Mouse (Mus musculus) testis, adult 2 months (tissue): ENCODE measurements around the gene Kctd20.

ENCODE experiments used
- CTCF ChIP-seq: fragments of 200-500 bp; IDR thresholded peaks from 2 replicates; pipeline ENCODE4 v1.5.1; 2012; ENCODE audit warnings: low read depth, mild to moderate bottlenecking, inconsistent platforms, low read length, moderate library complexity; ENCODE audit not compliant: control insufficient read depth, insufficient read depth, insufficient replicate concordance
- POLR2A ChIP-seq: fragments of 200-500 bp; IDR thresholded peaks from 2 replicates; pipeline ENCODE4 v1.6.1; 2012; ENCODE audit warnings: low read depth, mild to moderate bottlenecking, inconsistent platforms, low read length, moderate library complexity; ENCODE audit not compliant: control insufficient read depth

DNA sequence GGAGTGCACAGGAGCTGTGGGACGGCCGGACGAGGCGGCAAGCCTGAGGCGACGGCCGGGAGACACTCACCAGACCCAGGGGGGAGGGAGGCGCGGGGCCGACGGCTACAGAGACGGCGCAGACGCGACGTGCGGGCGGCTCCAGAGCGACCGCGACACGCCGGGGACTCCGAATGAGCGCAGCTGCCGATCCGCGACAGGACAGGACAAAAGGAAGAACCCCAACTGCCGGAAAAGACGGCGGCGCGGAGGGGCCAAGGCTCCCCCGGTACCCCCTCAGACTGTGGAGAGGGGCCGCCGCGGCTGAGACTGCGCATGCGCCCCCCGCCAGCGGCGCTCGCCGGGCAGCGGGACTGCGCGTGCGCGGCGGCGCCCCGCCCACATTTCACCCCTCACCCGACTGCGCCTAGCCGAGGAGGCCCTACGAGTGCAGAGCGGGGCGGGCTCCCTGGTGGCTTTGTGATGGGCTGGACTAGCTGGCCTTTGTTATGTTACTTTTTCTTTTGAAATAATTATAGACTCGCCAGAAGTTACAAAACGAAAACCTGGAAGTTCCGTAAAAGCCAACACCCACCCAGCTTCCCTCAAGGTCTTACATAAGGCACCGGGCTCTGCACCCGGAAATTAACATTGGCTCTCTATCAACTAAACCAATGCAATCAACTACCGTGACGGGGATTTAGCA lies 56.0 kb downstream of the Kctd20 start, which contains the start of gene Stk38:
- TF ChIP-seq CTCF (no peak), POLR2A (peak; percentile 81)
